Mouse (Mus musculus) megakaryocyte progenitor cell, adult 5-6 weeks (primary cell): Measurements from ENCODE around the gene Faf1. TPM values are rescaled to one million over a fixed set of nuclear protein-coding genes. Genes with fewer than 3 reads are reported as not detected.

Experiments
- ATAC-seq: replicated peaks from 2 replicates; pipeline ENCODE4 v1.8.0; 2016; ENCODE audit warnings: mild to moderate bottlenecking, moderate TSS enrichment, inconsistent platforms; ENCODE audit not compliant: poor library complexity
- total RNA-seq, 2 experiments: library from RNA; stranded (forward) in 1 of 2; stranded (reverse) in 1 of 2; fragments of 157-497, 149-512 nt in 1 of 2; fragments of 200-1000 nt in 1 of 2; gene quantifications; 2 replicates each; pipeline versions ENCODE4 v1.2.3 to v1.2.4; 2015 to 2017

The Faf1 gene
- total RNA-seq, 2 experiments from 2014 or later: 41.4 to 47.9 TPM

DNA sequence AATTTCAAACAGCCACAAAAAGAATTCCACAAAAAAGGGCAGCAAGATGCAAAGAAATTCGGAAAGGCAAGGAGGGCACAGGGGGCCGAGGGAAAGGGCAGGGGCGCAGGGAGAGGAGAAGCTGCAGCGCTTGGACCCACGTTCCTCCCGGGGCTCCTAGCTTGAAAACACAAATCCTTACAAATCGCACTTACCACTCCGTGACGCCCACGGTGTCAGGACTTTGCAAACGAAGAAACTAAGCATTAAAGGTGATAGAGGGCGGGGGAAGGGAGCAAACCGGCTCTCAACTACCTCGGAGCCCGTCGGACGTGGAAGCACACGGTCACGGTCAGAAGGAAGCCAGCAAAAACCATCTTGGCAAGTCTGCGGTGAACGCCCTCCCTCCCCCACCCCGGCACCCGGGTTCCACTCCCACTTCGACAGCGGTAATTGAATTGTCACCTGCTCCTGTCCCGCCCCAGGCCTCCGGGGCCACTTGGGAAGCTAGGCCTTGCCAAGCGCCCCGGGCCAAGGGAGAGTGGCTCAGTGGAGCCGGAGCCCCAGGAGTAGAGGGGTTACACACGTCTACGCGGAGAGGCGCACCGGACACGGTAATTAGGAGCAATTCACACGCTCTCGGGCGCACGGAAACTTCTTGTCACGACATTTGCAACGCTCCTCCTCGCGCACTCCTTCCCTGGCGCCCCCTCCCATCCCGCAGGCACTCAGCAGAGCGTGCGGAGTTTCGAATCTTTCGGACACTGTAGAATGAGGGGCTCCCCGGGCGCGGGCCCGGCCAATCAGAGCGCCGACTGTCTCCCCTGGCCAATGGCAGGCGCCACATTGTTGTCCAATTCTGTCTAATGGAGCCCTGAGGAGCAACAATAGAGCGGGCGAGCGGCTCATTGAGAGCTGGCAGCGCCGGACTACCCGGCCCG is 301.0 kb downstream of the Faf1 start, which contains the start of gene Dmrta2:
TSS of gene Dmrta2 (plus strand) at position 906 of the 920 bp plus-strand sequence.
- ATAC-seq: no peak

DNA sequence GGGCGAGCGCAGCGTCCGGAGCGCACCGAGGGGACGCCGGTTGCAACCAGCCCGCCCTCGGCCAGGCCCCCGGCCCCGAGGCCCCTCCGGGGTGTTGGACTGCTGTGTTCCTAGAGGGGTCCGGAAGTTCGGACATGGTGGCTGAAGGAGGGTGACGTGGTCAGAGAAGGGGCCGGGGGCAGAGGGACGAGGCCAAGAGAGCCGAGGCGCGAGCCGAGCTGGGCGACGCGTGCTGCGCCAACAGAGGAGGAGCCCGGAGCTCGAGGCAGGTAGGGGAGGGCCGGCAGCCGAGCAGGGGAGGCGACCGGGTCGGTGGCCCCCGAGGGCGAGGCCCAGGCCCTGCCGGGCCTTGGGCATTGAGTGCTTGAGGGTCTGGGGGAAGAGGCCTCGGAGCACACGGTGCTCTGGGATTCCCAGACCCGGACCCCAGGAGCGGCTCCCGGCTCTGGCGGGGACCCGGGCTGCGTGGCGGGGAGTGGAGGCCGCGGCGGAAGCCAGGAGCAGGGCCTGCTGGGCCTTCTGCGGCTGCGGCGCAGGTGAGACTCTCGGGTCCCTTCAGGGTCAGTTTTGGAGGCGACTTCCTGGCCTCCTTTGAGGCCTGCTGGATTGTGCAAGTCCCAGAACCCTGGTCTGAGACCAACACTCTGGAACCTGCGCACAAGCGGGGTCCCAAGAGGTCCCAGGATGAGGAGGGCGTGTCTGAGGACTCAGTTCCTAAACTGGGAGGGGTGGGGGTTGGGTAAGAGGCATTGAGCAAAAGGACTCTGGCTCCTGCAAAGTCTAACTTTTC is 301.9 kb downstream of the Faf1 start:
- ATAC-seq: no peak

DNA sequence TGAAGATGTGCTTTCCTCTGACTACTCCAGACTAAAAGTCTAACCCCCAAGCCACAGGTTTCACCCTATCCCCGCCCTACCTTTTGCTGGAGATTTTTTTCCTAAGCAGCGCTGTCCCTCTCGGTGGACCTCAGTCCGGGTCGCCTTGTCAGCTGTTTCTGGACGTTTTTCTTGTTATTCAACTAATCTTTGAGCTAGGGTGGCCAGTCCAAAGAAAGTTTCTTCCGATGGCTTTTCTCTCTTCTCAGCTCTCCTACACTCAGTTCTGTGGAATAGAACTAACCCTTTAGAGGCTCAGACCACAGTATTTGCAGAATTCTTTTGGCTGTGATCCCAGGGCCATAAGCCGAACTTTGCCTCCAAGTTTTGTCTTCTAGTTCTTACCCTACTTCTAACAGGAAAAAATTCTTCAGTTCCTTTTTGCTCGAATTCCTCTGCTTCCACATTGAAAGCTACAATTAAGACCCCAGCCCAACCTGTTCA is 302.5 kb downstream of the Faf1 start:
- ATAC-seq: no peak

DNA sequence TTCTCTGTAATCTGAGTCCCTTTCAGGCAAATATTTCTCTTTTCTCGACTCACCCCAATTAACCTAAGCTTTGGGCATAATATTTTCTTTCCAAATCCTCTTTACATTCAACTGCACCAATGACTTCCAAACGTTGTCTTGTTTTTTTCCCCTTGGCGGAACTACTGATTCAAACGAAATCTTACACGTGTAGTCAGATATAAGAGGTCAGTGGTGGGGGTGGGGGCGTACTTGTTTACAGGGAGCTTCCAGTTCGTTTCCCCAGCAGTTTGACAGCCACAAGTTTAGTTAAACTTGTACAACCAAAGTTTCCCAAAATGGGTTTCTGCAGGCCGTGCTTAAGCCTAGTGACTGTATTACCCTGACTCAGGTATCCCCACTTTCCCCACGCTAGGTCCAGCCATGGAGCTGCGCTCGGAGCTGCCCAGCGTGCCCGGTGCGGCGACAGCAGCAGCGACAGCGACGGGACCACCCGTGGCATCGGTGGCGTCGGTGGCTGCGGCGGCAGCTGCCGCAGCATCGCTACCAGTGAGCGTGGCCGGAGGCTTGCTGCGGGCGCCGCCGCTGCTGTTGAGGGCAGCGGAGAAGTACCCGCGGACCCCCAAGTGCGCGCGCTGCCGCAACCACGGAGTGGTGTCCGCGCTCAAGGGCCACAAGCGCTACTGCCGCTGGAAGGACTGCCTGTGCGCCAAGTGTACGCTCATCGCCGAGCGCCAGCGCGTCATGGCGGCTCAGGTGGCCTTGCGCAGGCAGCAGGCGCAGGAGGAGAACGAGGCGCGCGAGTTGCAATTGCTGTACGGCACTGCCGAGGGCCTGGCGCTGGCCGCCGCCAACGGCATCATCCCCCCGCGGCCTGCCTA is 303.3 kb downstream of the Faf1 start:
- peak; percentile 21 for ATAC-seq

DNA sequence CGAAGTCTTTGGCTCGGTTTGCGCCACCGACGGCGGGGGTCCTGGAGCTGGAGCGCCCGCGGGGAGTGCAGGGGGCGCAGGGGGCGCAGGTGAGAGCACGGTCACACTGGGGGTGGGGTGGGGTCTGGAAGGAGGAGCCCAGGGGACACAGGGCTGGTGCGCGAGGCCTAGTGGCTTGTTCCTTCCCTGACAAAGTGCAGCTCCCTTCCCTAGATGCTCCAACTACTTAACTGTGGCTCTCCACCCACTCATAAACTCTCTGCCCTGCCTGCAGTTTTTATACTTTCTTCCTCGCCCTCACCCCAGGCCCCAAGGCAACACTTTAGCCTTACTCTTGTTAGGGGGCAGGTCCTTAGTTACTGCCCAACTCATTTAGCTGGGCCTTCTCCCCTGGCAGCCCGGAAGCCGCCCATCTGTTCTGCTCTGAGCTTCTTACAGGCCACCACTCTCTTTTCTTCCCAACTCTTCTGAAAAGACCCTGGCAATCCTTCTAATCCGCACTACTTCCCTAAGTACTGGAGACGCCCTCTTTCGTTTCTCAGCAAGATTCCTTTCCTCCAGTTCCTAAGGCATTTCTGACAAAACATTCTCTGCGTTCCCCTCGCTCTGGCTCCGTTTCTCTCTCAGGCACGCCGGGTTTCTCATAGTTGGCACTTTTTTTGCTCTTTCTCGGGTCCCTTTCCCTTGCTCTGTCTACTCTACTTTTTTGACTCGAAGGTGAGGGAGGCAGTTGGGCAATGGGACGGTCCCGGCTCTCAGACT is 304.1 kb downstream of the Faf1 start:
- ATAC-seq: no peak

DNA sequence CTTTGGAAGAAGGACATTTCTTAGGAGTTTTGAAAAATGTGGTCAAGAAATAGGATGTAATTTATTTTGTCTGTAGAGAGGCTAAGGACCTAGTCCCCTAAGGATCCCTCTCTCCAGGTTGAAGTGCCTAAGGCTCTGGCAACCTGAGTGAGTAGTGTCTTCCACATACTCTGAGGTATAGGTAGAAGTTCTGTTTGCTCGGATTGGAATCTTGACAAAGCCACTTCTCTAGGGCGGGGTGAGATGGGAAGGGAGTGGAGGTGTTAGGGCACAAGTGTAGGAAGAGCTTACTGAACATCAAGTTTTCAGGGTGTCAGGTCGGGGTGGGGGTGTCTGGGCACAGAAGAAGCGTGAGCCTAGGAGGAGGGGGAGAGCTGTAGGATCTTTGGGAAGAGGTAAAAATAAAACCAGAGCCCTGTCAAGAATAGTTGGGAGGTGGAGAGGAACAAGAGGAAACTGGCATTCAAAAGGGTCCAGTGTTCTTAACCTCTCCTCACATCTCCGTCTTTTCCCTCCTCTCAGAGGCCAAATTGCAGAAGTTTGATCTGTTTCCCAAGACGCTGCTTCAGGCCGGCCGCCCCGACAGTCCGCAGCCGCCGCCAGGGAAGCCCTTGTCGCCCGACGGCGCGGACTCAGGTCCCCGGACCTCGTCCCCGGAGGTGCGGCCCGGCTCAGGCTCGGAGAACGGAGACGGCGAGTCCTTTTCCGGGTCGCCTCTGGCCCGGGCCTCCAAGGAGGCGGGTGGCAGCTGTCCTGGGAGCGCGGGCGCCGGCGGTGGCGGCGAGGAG is 304.9 kb downstream of the Faf1 start:
- ATAC-seq: no peak

DNA sequence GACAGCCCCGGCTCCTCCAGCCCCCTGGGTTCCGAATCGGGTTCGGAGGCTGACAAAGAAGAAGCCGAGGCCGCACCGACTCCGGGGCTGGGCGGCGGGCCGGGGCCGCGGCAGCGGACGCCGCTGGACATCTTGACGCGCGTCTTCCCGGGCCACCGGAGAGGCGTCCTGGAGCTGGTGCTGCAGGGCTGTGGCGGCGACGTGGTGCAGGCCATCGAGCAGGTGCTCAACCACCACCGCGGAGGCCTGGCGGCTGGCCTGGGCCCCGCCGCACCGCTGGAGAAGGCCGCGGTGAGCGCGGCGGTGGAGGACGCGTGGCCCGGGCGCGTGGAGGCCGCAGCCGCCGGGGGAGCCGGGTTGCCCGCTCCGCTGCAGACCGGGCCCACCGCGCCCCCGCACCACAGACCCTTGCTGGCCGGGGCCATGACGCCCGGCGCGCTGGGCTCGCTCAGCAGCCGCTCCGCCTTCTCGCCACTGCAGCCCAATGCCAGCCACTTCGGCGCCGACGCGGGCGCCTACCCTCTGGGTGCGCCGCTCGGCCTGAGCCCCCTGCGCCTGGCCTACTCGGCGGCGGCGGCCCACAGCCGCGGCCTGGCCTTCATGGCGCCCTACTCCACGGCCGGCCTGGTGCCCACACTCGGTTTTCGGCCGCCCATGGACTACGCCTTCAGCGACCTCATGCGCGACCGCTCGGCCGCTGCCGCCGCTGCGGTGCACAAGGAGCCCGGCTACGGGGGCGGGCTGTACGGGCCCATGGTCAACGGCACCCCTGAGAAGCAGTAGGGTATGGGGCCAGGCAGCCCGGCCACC is 305.7 kb downstream of the Faf1 start:
- no peak for ATAC-seq

DNA sequence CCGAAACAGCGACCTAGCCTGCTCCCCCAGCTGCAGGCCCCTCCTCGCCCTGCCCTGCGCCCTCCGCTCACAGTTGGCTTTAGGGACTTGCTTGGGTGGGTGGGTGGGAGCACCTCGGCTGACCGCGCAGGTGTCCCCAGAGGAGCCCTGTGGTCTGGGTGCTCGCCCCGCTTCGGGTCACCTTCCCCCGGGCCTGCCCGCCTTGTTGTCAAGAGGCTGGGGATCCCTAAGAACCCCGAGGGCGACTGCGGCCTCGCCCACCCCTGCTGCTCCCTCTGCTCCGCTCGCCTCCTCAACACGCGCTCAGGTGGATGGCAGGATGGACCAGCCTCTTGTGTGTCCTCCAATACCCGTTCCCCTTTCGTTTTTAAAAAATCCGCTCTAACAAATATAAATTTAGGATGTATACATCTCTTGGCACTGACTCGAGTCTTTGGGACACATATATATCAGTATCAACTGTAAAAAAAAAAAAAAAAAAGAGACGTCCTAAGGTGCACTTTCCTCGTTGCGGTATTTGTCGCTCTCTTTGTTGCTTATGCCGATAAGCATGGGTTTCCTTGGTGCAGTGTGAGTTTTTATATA is 306.4 kb downstream of the Faf1 start:
- no peak for ATAC-seq

DNA sequence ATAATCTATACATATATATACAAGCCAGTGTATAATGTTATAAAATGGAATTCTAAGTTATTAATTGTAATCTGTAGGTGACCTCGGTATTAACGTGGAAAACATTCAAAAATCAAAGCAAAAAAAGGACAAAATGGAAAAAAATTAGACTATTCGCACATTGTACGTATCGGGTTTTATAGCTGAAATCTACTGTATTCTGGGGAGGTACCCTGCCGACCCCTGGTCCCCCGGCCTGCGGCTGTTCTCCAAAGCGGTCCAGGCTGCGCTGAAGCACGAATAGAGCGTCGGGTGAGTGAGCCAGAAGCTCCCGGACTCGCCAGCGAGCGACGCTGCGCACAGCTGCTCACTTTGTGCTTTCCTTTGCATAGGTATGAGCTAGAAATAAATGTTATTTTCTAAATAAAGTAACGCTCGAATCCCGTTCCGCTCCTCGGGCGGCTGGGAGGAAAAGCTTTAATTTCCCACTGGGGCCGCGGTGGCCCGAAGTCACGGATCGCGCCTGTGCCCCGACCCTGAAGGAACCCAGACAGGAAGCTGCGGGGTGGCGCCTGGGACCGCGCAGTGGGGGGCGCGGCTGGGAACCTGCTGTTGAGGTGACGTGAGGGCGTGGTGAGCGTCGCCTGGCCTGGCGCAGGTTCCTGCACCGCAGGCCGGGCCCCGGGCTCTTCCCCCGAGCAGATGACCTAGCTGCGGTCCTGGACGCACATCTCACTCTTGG is 307.1 kb downstream of the Faf1 start:
- peak; percentile 18; the same call in 1 of the 2 replicates for ATAC-seq

DNA sequence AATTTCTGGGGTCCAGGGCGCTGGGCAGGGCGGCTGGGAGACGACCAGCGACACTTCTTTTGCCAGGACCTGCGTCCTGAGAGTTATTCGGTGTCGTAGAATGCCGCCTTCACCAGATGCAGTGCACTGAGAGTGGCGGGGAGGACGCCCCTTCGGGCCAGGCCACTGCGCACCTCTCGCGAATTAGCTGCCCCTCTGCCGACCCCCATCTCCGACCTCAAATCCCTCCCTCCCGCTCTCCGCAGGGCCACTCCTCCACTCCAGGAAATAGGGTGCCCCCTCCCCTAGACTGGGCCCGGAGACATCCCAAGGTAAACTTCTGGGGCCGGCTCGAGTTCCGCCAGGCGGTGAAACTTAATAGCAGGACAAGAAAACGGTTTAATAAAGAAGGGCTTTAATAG is 307.6 kb downstream of the Faf1 start:
- ATAC-seq: no peak

DNA sequence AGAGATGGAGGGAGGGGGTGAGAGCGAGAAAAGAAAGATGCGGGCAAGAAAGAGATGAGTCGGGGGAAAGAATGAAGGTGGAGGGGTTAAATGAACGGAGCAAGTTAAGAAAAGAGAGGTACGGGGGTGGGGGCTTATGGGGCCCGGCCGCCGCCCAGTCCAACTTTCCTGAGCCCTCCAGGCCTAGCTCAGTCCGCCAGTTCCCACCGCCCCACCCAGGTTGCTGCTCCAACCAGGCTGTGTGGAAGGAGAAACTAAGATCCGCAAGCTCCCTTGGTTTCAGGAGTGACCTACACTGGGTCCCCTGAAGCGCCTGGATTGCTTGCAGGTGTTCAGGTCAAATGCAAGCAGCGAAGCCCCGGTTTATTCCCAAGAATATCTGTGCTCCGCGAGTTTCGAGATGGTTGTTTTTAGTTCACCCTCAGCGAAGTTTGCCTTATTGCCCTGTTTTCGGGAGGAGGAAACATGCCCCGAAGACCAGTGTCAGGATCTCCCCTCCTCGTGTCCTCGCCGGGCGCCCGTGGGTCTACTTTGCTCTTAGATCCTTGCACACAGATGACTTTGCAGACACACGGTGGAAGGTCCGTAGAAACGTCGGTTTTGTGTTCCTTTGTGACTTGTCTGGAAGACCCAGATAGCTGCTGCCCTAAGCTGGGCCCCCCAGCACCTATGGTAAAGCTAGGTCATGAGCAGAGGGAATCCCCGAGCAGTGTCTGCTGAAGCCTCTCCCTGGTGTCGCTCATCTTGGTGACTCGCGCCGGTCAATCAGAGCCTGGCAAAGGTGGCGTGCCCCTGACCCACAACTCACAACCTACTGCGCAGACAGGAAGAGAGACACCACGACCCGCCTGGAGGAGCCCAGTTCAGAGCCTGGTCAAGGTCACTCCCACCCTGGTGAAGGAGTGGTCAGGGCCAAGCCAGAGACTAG is 308.4 kb downstream of the Faf1 start:
- ATAC-seq: no peak

DNA sequence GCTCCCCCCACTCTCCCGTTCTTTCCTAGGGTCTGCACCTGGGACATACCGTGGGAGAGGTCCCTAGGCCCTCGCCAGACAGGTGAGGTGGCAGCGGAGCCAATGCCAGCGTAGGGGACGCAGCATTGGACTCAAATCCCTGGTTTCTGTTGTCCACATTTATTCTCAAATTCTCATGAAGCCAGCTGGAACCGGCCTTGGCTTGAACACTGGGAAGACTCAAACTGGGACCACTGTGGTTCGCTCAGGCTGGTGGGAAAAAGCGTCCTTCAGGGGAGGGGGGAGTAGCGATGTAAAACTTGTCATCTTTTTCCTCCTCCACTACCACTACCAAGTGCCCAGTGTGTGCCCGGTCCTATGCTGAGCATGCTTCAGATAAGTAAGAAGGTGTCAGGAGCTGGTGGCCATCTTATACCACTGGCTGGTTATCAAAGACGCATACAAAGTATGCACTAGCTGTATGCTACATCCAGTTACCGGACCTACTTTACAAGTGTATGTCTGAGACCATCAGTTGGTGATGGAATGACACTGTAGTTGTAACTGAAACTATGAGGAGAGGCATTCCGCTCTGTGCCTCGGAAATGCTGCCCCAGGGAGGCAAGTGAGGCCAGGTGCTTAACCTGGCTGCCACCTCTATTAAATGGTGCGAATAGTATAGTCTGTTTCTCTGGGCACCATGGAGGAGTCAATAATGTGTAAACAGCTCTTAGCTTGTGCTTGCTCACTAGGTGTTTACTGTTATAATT is 309.2 kb downstream of the Faf1 start:
- ATAC-seq: no peak

DNA sequence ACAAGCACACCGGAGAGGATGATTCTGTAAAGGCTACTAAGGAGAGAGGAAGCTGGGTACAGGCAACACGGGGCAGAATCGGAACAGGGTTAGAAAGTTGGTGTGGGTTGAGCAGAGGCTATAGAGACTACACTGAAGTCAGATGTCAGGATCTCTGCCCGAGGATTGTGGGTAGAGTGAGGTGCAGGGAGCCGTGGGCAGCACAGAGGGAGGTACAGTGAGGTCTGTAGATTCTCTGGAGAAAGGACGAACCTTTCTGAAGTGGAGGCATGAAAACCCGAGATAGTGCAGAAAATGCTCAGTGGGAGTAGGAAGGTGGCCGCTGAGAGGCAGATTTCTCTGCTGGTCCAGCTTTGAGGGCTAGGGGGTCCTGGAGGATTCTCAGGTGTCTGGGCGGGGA is 309.9 kb downstream of the Faf1 start:
- ATAC-seq: no peak

DNA sequence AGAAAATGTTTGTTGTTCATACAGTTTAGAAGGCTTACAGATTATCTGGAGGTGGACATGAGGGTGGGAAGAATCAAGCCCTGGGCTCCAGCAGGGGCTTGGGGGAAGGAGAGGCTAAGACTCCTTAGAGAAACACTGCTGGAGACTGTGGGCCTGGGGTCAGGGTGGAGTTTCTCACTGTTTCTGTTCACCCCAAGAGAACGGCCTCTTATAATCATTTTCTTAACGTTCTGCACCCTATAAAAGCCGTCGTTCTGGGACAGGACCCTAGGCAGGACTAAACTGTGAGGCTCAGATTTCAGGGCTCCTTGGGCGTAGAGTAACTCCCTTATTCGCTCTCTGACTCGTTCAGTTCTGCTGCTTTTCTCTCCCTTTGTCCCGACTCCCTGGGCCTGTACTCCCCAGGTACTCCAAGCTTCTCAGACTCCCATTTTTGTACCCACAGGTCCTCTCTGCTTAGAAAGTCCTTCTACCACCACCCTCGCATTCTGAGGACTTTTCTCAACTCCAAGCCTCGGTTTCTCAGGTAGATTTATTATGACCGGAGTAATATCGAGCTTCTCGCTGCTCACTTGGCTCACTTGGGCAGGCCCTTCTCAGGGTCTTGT is 310.5 kb downstream of the Faf1 start:
- no peak for ATAC-seq
